Mouse (Mus musculus) ES-E14 (cell line): ENCODE results near the gene Ptpa. TPM values are rescaled to one million over a fixed set of nuclear protein-coding genes. Genes with fewer than 3 reads are reported as not detected.

Experiments
- DNase-seq: peaks from one replicate; pipeline ENCODE4 v3.0.0-alpha.2; 2013; ENCODE audit warnings: low read depth, low spot score
- H3K27ac ChIP-seq: 2 replicates; pipeline ENCODE4 v1.5.1; 2012; ENCODE audit warnings: low read depth, mild to moderate bottlenecking, low read length, moderate library complexity, mixed read lengths; ENCODE audit not compliant: poor library complexity, insufficient read depth, severe bottlenecking
- H3K36me3 ChIP-seq: 2 replicates; pipeline ENCODE4 v1.6.1; 2012; ENCODE audit warnings: mild to moderate bottlenecking, low read length, moderate library complexity, mixed read lengths; ENCODE audit not compliant: control insufficient read depth, poor library complexity, insufficient read depth, severe bottlenecking
- H3K4me1 ChIP-seq, 2 experiments: fragments of 150-350 bp in 1 of 2; sonication (generic) in 1 of 2; 2 replicates each; pipeline ENCODE4 v1.6.1; 2012; ENCODE audit warnings: low read length in 2 of 2, mild to moderate bottlenecking in 1 of 2, mixed read lengths in 1 of 2; ENCODE audit not compliant: control insufficient read depth in 2 of 2, insufficient read depth in 2 of 2, poor library complexity in 1 of 2
- H3K4me3 ChIP-seq, 2 experiments: fragments of 150-350 bp in 1 of 2; sonication (generic) in 1 of 2; 2 replicates each; pipeline ENCODE4 v1.5.1; 2012; ENCODE audit warnings: low read length in 2 of 2, low read depth in 1 of 2, mild to moderate bottlenecking in 1 of 2, mixed read lengths in 1 of 2; ENCODE audit not compliant: insufficient read depth in 1 of 2, poor library complexity in 1 of 2, severe bottlenecking in 1 of 2
- H3K9ac ChIP-seq: 2 replicates; pipeline ENCODE4 v1.6.1; 2012; ENCODE audit warnings: low read depth, mild to moderate bottlenecking, low read length, mixed read lengths; ENCODE audit not compliant: poor library complexity, insufficient read depth, severe bottlenecking
- H3K9me3 ChIP-seq: fragments of 150-350 bp; sonication (generic); 2 replicates; pipeline ENCODE4 v1.6.1; 2012; ENCODE audit warnings: low read depth, mild to moderate bottlenecking, low read length; ENCODE audit not compliant: control insufficient read depth, insufficient read depth
- CHD2 ChIP-seq: IDR thresholded peaks from 2 replicates; pipeline ENCODE4 v1.6.1; 2014; ENCODE audit warnings: mild to moderate bottlenecking, low read depth, low read length, inconsistent platforms
- HCFC1 ChIP-seq: IDR thresholded peaks from 2 replicates; pipeline ENCODE4 v1.6.1; 2012; ENCODE audit warnings: low read length, inconsistent platforms, borderline replicate concordance; ENCODE audit not compliant: insufficient read depth
- MAFK ChIP-seq: IDR thresholded peaks from 2 replicates; pipeline ENCODE4 v1.6.1; 2014; ENCODE audit warnings: mild to moderate bottlenecking, low read depth, low read length, inconsistent platforms; ENCODE audit not compliant: insufficient read depth
- ZC3H11A ChIP-seq: IDR thresholded peaks from 2 replicates; pipeline ENCODE4 v1.6.1; 2012; ENCODE audit warnings: low read depth, mild to moderate bottlenecking, inconsistent platforms, low read length, borderline replicate concordance
- ZNF384 ChIP-seq: IDR thresholded peaks from 2 replicates; pipeline ENCODE4 v1.6.1; 2012; ENCODE audit warnings: low read depth, low read length, inconsistent platforms
- in situ Hi-C, 2 experiments: fragments of 600-800 bp; cut with MboI; formaldehyde crosslinking; loops; one replicate each; pipeline ENCODE4 v1.15.1; 2025; ENCODE audit warnings: low sequenced_read_pairs in 2 of 2, inconsistent platforms in 1 of 2; ENCODE audit not compliant: unreplicated experiment in 2 of 2
- total RNA-seq: library from RNA; depleted of rRNA; stranded (reverse); fragments of 300-350 nt; gene quantifications from 2 replicates; pipeline ENCODE4 v1.2.3, GENCODE M21; 2012

Gene Ptpa
- total RNA-seq, 1 experiment: 97.9 TPM

- in situ Hi-C loops: no loop called here
- no peaks in the 10 kb centered on the region for H3K9me3 ChIP-seq
- H3K36me3 ChIP-seq: peaks cover 41% of the 10 kb centered on the region
- H3K4me1 ChIP-seq: peaks cover 11 to 17% of the 10 kb centered on the region in 2 experiments
- no peak overlapping the region for H3K9ac ChIP-seq
- H3K27ac ChIP-seq: no peak overlapping the region; the same call in 1 of the 2 replicates
- H3K4me3 ChIP-seq: no peak overlapping the region
- no peak for DNase-seq
- no peak for TF ChIP-seq MAFK
- TF ChIP-seq ZNF384: no peak
- TF ChIP-seq HCFC1: no peak
- no peak for TF ChIP-seq ZC3H11A
- no peak for TF ChIP-seq CHD2
These were observed 24.4 kb downstream of the Ptpa start for GRCm38 (mm10) chr2:30440211-30440700.

GRCm38 (mm10) chr2:30440701-30441517, 25.1 kb downstream of the Ptpa start:
- Histone ChIP-seq H3K9ac (peak overlapping the region; percentile 53; the same call in 1 of the 2 replicates), H3K9me3 (no peaks in the 10 kb centered on the region), H3K4me3 (peak overlapping the region in 1 of 2 experiments; percentile 11; a peak in 2 of 4 replicates), H3K4me1 (peaks cover 12 to 23% of the 10 kb centered on the region in 2 experiments), H3K27ac (peak overlapping the region; percentile 90), H3K36me3 (peaks cover 44% of the 10 kb centered on the region)
- no peak for TF ChIP-seq MAFK
- peak; percentile 55; the same call in 1 of the 2 replicates for TF ChIP-seq ZC3H11A
- DNase-seq: peak; percentile 77
- in situ Hi-C loops: no loop called here

- DNase-seq: peak; percentile 86
- TF ChIP-seq ZC3H11A (no peak), MAFK (no peak), HCFC1 (peak; percentile 85), CHD2 (peak; percentile 90)
- Histone ChIP-seq H3K9me3 (no peaks in the 10 kb centered on the region), H3K36me3 (peaks cover 43% of the 10 kb centered on the region), H3K4me3 (peak overlapping the region; percentile 52 to 61), H3K27ac (peak overlapping the region; percentile 92), H3K4me1 (peaks cover 10 to 31% of the 10 kb centered on the region in 2 experiments), H3K9ac (peak overlapping the region; percentile 59)
- in situ Hi-C loops: no loop called here
These were observed 26.0 kb downstream of the Ptpa start for GRCm38 (mm10) chr2:30441518-30442497.

GRCm38 (mm10) chr2:30442498-30442890, 26.7 kb downstream of the Ptpa start:
- peak overlapping the region; percentile 59; the same call in 1 of the 2 replicates for H3K9ac ChIP-seq
- TF ChIP-seq ZNF384 (no peak), ZC3H11A (no peak), HCFC1 (no peak), CHD2 (no peak), MAFK (no peak)
- no peak for DNase-seq
- H3K4me1 ChIP-seq: peaks cover 10 to 34% of the 10 kb centered on the region in 2 experiments
- in situ Hi-C loops: no loop called here
- H3K4me3 ChIP-seq: peak overlapping the region; percentile 52 to 61; a peak in 3 of 4 replicates
- H3K36me3 ChIP-seq: peaks cover 39% of the 10 kb centered on the region
- peak overlapping the region; percentile 92 for H3K27ac ChIP-seq
- H3K9me3 ChIP-seq: no peaks in the 10 kb centered on the region
